13 mouse cellular contexts compared by ENCODE assay signal in genomic region chr17:12103781-12104180, GRCm38 (mm10). TPM values are rescaled to one million over a fixed set of nuclear protein-coding genes. Genes with fewer than 3 reads are reported as not detected.
DNase-seq lines count a peak whose midpoint lies in the region; ATAC-seq and TF ChIP-seq lines count a peak whose summit lies in the region.
"Had no signal": no experiment of that assay in that cellular context is flagged by ENCODE, and none has a peak within 500 bp of the region (broad histone marks: within the 10 kb centered on the region; RNA-seq: fewer than 3 reads in every experiment).

No protein-coding gene starts in this region.

- ATAC-seq in forebrain, postnatal 0 days, result no peak
- no peak for ATAC-seq in forebrain, embryonic 16.5 days
- peak; percentile 78 for ATAC-seq in granulocyte monocyte progenitor cell, adult 5-6 weeks (replicated peaks; ENCODE audit: poor library complexity, severe bottlenecking)

- no peak overlapping the region for H3K27ac ChIP-seq in forebrain, postnatal 0 days (ENCODE audit: low read depth, low read length)
- H3K27ac ChIP-seq in forebrain, embryonic 16.5 days (ENCODE audit: low read length), result no peak overlapping the region
- H3K27ac ChIP-seq: limb, embryonic 13.5 days had no signal

- no peaks in the 10 kb centered on the region for H3K4me1 ChIP-seq in forebrain, postnatal 0 days (ENCODE audit: insufficient read depth)
- no peaks in the 10 kb centered on the region for H3K4me1 ChIP-seq in forebrain, embryonic 16.5 days (replicated peaks; ENCODE audit: control insufficient read depth, insufficient read depth, low read length)
- H3K4me1 ChIP-seq: heart, embryonic 12.5 days; limb, embryonic 13.5 days had no signal

- no peaks in the 10 kb centered on the region for H3K27me3 ChIP-seq in forebrain, postnatal 0 days (ENCODE audit: insufficient read depth, low read length)
- H3K27me3 ChIP-seq in forebrain, embryonic 16.5 days (replicated peaks; ENCODE audit: control insufficient read depth, insufficient read depth, low read length), result no peaks in the 10 kb centered on the region
- H3K27me3 ChIP-seq: heart, embryonic 12.5 days; limb, embryonic 13.5 days had no signal

- no peak overlapping the region for H3K4me2 ChIP-seq in forebrain, postnatal 0 days (ENCODE audit: low read depth)
- H3K4me2 ChIP-seq in forebrain, embryonic 16.5 days (ENCODE audit: low read length), result no peak overlapping the region
- H3K4me2 ChIP-seq: heart, embryonic 12.5 days; limb, embryonic 13.5 days had no signal

- H3K9me3 ChIP-seq in forebrain, postnatal 0 days (ENCODE audit: low read length), result no peaks in the 10 kb centered on the region
- peaks cover 5% of the 10 kb centered on the region for H3K9me3 ChIP-seq in forebrain, embryonic 16.5 days (ENCODE audit: control insufficient read depth, low read length)
- H3K9me3 ChIP-seq: heart, embryonic 12.5 days; limb, embryonic 13.5 days had no signal

- peak; percentile 27; the same call in 1 of the 2 replicates for TF ChIP-seq CTCF in forebrain, postnatal 0 days (IDR thresholded peaks at IDR 0.05; ENCODE audit: low read depth)

- H3K36me3 ChIP-seq in forebrain, postnatal 0 days (ENCODE audit: insufficient read depth), result no peaks in the 10 kb centered on the region
- no peaks in the 10 kb centered on the region for H3K36me3 ChIP-seq in forebrain, embryonic 16.5 days (ENCODE audit: control insufficient read depth, insufficient read depth)
- H3K36me3 ChIP-seq: heart, embryonic 12.5 days; limb, embryonic 13.5 days had no signal

- no peak for DNase-seq in forebrain, postnatal 0 days
- DNase-seq in spleen, adult 12 weeks (ENCODE audit: low spot score), result peak; percentile 41
- DNase-seq in spleen, postnatal 36 days (ENCODE audit: low spot score in 2 of 2), result no peak
- peak; percentile 51 for DNase-seq in testis, postnatal 10 days (ENCODE audit: low spot score)
- no peak for DNase-seq in cerebellum, postnatal 4 days (ENCODE audit: low spot score in 2 of 2)
- DNase-seq in cerebellum, postnatal 25 days, result no peak
- DNase-seq: adrenal gland, postnatal 36 days; kidney, adult 18-20 months had no signal

- WGBS in forebrain, postnatal 0 days, result 82% methylated on average over 6 of the region's 6 CpGs
- WGBS in forebrain, embryonic 16.5 days, result 86% methylated on average over 6 of the region's 6 CpGs

- no peak overlapping the region for H3K4me3 ChIP-seq in forebrain, postnatal 0 days (ENCODE audit: low read depth, low read length)
- no peak overlapping the region for H3K4me3 ChIP-seq in forebrain, embryonic 16.5 days (replicated peaks; ENCODE audit: low read length)
- H3K4me3 ChIP-seq: erythroblast, embryonic 14.5 days; heart, embryonic 12.5 days; limb, embryonic 13.5 days had no signal

- H3K9ac ChIP-seq in forebrain, postnatal 0 days, result no peak overlapping the region
- H3K9ac ChIP-seq in forebrain, embryonic 16.5 days (replicated peaks; ENCODE audit: low read depth, low read length), result no peak overlapping the region
- H3K9ac ChIP-seq: heart, embryonic 12.5 days; limb, embryonic 13.5 days had no signal

RNA-seq across cellular contexts. Expression of gene Agpat4, which starts 14.7 kb away (rescaled TPM):
- total RNA-seq in forebrain, postnatal 0 days (2014; rRNA removed), result 44.8 and 52.9 TPM in 2 replicates
- 23.3 and 53.5 TPM in 2 replicates for polyA plus RNA-seq in forebrain, postnatal 0 days (2015; fragmentation: Nextera tagmentation; extraction: Ambion mirVana)
- polyA plus RNA-seq in forebrain, embryonic 16.5 days (2015; fragmentation: Nextera tagmentation; extraction: Ambion mirVana), result 49.1 and 57.6 TPM in 2 replicates
- 1.5 and 4.9 TPM in 2 replicates for total RNA-seq in granulocyte monocyte progenitor cell, adult 5-6 weeks (2014; fragmentation: Nextera tagmentation)
- 0.46 and 1.0 TPM in 2 replicates for total RNA-seq in granulocyte monocyte progenitor cell, adult 5-6 weeks (2017)

Comparison
In these comparisons a context has a peak if more than half of its experiments do, and no peak if none do; other contexts are left out.
1. DNase-seq: peak in spleen, adult 12 weeks (single experiment) and testis, postnatal 10 days (single experiment); none in forebrain, postnatal 0 days (single experiment), spleen, postnatal 36 days (0 of 2), cerebellum, postnatal 4 days (0 of 2) and cerebellum, postnatal 25 days (0 of 2).